Mouse (Mus musculus) left cerebral cortex, postnatal 10 days (tissue): Measurements from ENCODE around the gene 1810024B03Rik. TPM values are rescaled to one million over a fixed set of nuclear protein-coding genes. Genes with fewer than 3 reads are reported as not detected.
A peak's percentile ranks its signal among the peaks of the same experiment; 100 is the strongest.

ENCODE experiments used
- DNase-seq, 2 experiments: peaks; one replicate each; pipeline ENCODE4 v3.0.0; 2021 to 2022; ENCODE audit warnings: low spot score in 2 of 2, mixed read lengths in 1 of 2; ENCODE audit errors: extremely low spot score in 1 of 2
- intact Hi-C: fragments of 180-260 bp; cut with DNase I; formaldehyde crosslinking; loops from one replicate; pipeline ENCODE4 v1.15.1; 2025
- total RNA-seq, 2 experiments: library from RNA; stranded (reverse); gene quantifications; 2 replicates each; pipeline ENCODE4 v1.2.3; 2021

Gene 1810024B03Rik
- total RNA-seq = under 1 TPM; 0.67 to 0.81 TPM

GRCm38 (mm10) chr2:127207547-127208451, at the start of gene 1810024B03Rik, which contains the start of gene Snrnp200:
1810024B03Rik (minus strand) TSS chr2:127208280.
Snrnp200 (plus strand) TSS chr2:127208386.
- DNase-seq = peak; percentile 96
- intact Hi-C loops = loop anchor here (10.0 kb wide), 1 partner anchor 113 kb away; no protein-coding TSS in a partner anchor

DNA sequence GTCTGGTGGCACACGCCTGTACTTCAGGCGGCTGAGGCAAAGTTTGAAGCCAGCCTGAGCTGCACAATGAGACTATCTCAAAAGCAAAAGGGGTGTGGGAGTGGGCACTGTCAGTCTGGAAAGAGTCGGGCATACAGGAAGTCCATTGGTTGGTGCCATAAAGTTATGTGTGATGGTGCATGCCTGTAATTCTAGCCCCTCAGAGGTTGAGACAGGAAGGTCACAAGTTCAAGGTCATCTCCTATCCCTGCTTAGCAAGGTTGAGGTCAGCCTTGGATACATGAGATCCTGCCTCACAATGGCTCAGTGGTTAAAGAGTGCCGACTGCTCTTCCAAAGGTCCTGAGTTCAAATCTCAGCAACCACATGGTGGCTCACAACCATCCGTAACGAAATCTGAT, 47.2 kb upstream of the 1810024B03Rik start:
- intact Hi-C loops = loop anchor here (10.0 kb wide), 1 partner anchor 300 kb away; no protein-coding TSS in a partner anchor
- no peak for DNase-seq

DNA sequence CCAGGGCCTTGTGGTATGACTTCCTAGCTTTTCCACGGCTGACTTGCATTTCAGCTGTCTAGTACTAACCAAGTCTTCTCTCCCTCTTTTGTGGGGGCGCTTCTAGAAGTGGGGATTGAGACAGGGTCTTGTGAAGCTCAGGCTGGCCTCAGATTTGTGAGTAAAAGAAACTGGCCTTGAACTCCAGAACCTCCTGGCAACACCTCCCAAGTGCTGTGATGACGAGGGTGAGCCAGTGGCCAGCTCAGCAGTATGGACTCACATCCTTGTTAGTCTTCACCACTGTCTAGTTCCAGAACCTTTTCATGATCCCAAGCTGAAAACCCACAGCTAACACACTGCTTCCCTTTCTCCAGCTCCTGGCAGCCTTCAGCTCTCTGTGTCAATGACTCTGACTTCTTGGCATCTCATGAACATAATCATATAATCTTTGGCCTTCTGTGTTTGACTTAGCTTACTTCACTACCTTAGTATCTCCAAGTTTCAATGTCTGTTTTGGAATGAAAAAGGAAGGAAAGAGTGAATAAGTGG, 46.6 kb upstream of the 1810024B03Rik start:
- intact Hi-C loops = loop anchor here (10.0 kb wide), 1 partner anchor 300 kb away; no protein-coding TSS in a partner anchor
- no peak for DNase-seq

GRCm38 (mm10) chr2:127252787-127253186, 44.7 kb upstream of the 1810024B03Rik start:
- intact Hi-C loops = loop anchor here (10.0 kb wide), 1 partner anchor 302 kb away; no protein-coding TSS in a partner anchor
- DNase-seq = no peak

DNA sequence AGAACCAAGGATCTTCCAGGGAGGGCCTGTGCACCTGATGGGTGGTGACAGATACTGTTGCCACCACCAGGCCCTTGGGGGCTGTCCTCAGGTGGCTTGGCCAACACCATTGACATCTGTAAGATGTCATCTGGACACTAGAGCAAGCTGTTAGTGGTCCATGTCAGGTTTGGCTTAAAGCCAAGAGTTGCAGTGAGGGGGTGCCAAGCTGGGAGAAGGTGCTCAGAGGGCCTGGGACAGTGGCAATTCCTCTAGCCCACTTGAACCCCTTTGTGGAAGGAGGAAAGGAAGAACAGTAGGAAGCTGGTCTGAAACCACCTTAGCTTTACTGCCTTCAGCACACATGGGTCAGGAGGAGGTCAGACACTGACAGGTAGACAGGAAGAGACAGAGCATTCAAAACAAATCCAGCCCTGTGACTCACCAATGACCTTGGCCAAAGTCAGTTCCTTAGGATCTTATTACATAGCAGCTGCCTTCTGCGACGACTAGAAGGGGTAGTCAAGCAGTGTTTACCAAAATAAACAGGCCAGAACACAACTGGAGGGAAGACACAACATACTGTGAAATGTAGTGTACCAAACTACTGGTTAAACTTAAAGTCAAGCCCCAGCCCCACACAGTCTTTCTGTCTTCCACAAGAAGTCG, 43.9 kb upstream of the 1810024B03Rik start:
- intact Hi-C loops = loop anchor here (10.0 kb wide), 1 partner anchor 303 kb away; no protein-coding TSS in a partner anchor
- DNase-seq = no peak

DNA sequence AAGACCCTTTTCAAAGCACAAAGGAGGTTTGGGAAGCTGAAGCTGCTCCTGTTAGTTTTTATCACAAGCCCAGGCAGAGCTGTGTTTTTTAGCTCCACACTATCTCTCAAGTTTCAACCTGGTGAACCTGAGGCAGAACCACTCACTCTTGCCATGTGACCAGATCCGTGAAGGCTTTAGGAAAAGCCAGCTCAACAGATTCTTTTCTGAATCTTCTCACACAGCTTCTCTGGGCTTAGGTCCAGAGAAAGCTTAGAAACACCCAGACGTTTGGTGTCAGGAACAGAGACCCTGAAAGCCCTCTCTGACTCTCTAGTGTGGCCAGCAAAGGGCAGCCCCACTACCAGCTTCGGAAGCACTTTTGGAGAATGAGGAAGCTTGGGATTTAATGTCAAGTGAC, 43.4 kb upstream of the 1810024B03Rik start:
- no peak for DNase-seq
- intact Hi-C loops = loop anchor here (10.0 kb wide), 1 partner anchor 303 kb away; no protein-coding TSS in a partner anchor

DNA sequence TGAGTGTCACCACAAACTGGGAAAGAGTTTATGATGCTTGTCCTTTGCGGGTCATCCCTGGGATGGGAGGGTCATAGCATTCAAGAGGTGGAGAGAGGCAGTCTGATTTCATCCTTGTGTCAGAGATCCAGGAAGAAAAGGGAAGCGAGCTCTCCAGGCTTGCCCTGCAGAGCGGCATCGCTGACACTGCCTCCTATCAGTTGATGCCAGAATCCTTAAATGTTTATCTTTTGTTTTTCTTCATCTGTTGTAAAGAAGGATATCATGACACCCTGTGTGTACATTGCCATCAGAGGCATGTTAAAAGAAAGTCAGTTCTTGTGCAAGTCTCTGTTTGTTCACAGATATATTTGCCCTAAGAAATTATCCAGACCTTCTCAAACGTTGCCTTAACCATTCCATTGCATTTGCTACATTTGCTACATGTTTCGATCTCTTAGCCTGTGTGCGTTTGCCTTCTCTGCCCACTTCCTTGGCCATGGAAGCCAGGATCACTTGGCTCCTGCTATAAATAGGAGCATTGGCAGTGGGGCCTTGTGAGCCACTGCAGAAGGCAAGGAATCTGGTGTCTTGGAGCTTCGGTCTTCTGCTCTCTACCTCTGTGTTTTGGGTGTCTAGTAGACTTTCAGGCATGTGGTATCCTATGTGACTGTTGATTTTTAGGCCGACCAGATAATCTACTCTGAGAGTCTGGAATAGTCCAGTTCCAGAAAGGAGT, 42.4 kb upstream of the 1810024B03Rik start:
- intact Hi-C loops = loop anchor here (10.0 kb wide), 1 partner anchor 304 kb away; no protein-coding TSS in a partner anchor
- DNase-seq = no peak

- intact Hi-C loops = no loop called here
- peak; percentile 31 to 69 for DNase-seq
Measured at GRCm38 (mm10) chr2:127248334-127249004, 40.4 kb upstream of the 1810024B03Rik start.

DNA sequence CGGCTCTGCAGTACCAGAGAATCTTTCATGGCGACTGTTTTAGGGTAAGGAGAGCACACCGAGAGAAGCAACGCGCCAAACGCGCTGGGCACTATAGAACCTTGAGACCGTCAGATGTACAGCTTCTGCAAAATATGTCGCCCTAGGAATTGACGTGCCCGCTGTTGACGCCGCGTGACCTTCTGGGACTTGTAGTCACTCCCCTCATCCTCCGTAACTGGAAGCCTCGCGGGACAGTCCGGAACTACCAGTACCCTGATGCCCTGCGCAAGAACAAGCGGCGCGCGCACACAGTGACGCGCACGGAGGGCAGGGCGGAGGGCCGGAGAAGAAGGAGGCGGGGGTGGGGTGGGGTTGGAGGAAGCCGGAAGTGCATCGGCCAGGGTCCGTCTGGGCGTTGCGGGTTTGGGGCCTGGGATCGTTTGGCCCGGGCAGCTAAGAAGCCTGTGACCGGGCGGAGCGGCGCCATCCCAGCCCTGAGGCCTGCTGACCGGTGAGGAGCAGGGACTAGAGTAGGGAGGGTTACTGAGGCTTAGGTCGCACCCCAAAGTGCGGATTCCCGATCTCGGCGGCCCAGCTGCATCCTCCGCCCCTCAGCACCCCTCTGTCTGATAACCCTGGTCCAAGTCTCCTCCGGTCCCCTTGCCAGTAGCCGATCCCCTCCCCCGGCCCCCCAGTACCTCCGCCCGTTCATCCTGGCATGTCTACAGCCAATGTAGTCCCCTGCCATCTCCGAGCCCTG, 39.7 kb upstream of the 1810024B03Rik start, which contains the start of the genes Ciao1 and Tmem127:
Gene Ciao1 (minus strand): TSS at position 225 of the 742 bp plus-strand sequence.
Gene Tmem127 (plus strand): TSS at position 317 of the 742 bp plus-strand sequence.
- DNase-seq = peak; percentile 98 to 99
- intact Hi-C loops = no loop called here

GRCm38 (mm10) chr2:127240065-127240464, 32.0 kb upstream of the 1810024B03Rik start:
- intact Hi-C loops = no loop called here
- no peak for DNase-seq

DNA sequence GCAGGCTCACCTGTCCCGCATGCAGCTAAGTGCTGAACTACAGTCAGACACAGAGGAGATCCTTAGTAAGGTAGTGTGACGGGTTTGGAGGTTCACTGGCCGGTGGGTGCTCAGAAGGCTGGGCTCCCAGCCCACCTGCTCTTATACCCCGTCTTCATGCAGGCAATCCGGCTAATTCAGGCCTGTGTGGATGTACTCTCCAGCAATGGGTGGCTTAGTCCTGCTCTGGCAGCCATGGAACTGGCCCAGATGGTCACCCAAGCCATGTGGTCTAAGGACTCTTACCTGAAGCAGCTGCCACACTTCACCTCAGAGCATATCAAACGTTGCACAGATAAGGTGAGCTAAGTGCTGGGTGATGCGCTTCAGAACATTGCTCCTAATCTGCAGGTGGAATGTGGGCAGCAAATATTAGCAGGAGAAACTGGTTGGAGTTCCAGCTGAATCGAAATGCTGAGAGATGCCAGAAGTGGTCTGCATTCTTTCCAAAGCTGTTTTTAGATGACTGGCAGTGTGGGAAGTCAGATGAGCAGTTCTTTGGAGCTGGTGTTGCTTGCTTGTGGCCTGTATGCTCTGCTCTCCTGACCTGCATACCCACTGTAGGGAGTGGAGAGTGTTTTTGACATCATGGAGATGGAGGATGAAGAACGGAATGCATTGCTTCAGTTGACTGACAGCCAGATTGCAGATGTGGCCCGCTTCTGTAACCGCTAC, 30.0 kb upstream of the 1810024B03Rik start:
- DNase-seq = no peak
- intact Hi-C loops = loop anchor here (5.0 to 10.0 kb wide), 2 partner anchors 423 to 496 kb away; no protein-coding TSS in a partner anchor

GRCm38 (mm10) chr2:127225261-127225660, 17.2 kb upstream of the 1810024B03Rik start:
- no peak for DNase-seq
- intact Hi-C loops = loop anchor here (10.0 kb wide), 2 partner anchors 390 to 1400 kb away; no protein-coding TSS in a partner anchor

DNA sequence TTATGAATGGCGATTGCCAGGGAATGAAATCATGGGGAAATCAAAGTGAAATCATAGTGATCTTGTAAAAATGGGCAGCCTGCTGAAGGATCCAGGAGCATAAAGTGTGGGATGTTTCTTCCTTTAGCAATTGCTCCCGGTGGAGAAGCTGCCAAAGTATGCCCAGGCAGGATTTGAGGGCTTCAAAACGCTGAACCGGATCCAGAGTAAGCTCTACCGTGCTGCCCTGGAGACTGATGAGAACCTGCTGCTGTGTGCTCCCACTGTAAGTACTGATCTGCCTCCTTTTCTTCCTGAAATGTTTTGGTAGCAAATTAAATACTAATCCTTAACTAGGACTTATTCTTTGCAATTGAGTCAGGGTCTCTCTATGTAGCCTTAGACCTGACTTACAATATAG, 9.7 kb upstream of the 1810024B03Rik start:
- intact Hi-C loops = loop anchor here (10.0 kb wide), 1 partner anchor 473 kb away; no protein-coding TSS in a partner anchor
- DNase-seq = no peak

DNA sequence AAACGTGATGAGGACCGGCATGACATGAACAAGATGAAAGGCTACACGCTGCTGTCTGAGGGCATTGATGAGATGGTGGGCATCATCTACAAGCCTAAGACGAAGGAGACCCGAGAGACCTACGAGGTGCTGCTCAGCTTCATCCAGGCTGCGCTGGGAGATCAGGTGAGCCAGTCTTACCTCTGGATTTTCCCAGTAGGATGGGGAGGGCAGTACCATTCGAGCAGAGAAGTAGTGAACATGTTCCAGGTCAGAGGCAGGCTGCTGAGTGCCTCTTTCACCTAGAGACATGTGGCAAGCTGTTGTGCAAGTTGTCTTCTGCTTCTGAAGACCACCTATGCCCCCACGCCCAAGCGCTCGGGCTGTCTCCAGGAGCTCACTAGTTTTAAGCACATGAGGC, 2.6 kb upstream of the 1810024B03Rik start:
- no peak for DNase-seq
- intact Hi-C loops = loop anchor here (5.0 to 10.0 kb wide), 2 partner anchors 288 to 466 kb away; no protein-coding TSS in a partner anchor

- intact Hi-C loops = loop anchor here (10.0 kb wide), 1 partner anchor 114 kb away; no protein-coding TSS in a partner anchor
- no peak for DNase-seq
Measured at GRCm38 (mm10) chr2:127208452-127208769, 331 bp upstream of the 1810024B03Rik start.

- intact Hi-C loops = loop anchor here (10.0 kb wide), 1 partner anchor 112 kb away; no protein-coding TSS in a partner anchor
- DNase-seq = no peak
Measured at GRCm38 (mm10) chr2:127206916-127207315, 1.2 kb downstream of the 1810024B03Rik start.
